28 mouse cellular contexts compared by ENCODE assay signal in the genomic region with DNA sequence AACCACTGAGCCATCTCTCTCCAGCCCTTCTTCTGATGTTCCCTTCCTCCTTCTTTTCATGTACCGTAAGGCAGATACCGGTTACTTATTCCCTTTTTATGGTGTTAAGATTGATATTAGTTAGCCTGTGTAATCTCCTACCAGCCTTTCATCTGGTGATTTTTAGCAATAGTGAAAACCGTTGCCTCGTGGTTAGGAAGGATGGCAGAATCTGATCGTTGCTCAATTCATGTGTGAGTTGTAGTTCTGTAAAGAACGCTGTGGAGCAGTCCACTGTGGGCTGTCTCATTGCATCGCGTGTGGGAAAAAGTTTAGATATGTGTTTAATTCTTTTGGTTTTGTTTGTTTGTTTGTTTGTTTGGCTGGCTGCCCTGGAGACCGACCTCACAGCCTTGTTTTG. TPM values are rescaled to one million over a fixed set of nuclear protein-coding genes. Genes with fewer than 3 reads are reported as not detected.
DNase-seq lines count a peak whose midpoint lies in the region; ATAC-seq lines count a peak whose summit lies in the region.
"Had no signal": no experiment of that assay in that cellular context is flagged by ENCODE, and none has a peak within 500 bp of the region (broad histone marks: within the 10 kb centered on the region; RNA-seq: fewer than 3 reads in every experiment).

No protein-coding gene starts in this region.

- no peaks in the 10 kb centered on the region for H3K4me1 ChIP-seq in heart, embryonic 12.5 days (replicated peaks)
- no peaks in the 10 kb centered on the region for H3K4me1 ChIP-seq in hindbrain, embryonic 11.5 days (replicated peaks; ENCODE audit: control insufficient read depth, insufficient read depth, low read length)
- H3K4me1 ChIP-seq: forebrain, embryonic 10.5 days; forebrain, embryonic 13.5 days; heart, embryonic 13.5 days; hindbrain, embryonic 12.5 days; intestine, embryonic 15.5 days had no signal

- H3K9ac ChIP-seq in heart, embryonic 12.5 days: no peak overlapping the region
- H3K9ac ChIP-seq in hindbrain, embryonic 11.5 days (ENCODE audit: low read depth, low read length): no peak overlapping the region
- H3K9ac ChIP-seq: forebrain, embryonic 13.5 days; heart, embryonic 13.5 days; hindbrain, embryonic 12.5 days; intestine, embryonic 15.5 days had no signal

- H3K27ac ChIP-seq in heart, embryonic 12.5 days (ENCODE audit: poor library complexity, severe bottlenecking): no peak overlapping the region
- H3K27ac ChIP-seq in hindbrain, embryonic 11.5 days (ENCODE audit: low read depth, low read length): no peak overlapping the region
- H3K27ac ChIP-seq: forebrain, embryonic 10.5 days; forebrain, embryonic 13.5 days; heart, embryonic 13.5 days; hindbrain, embryonic 12.5 days; intestine, embryonic 15.5 days had no signal

- no peaks in the 10 kb centered on the region for H3K27me3 ChIP-seq in heart, embryonic 12.5 days (replicated peaks)
- H3K27me3 ChIP-seq in hindbrain, embryonic 11.5 days (ENCODE audit: control insufficient read depth, insufficient read depth, low read length): no peaks in the 10 kb centered on the region
- H3K27me3 ChIP-seq: CH12.LX; forebrain, embryonic 13.5 days; heart, embryonic 13.5 days; hindbrain, embryonic 12.5 days; intestine, embryonic 15.5 days had no signal

- ATAC-seq in heart, embryonic 12.5 days (ENCODE audit: insufficient number of reproducible peaks, low FRiP score): no peak
- peak; percentile 73 for ATAC-seq in granulocyte monocyte progenitor cell, adult 5-6 weeks (replicated peaks; ENCODE audit: poor library complexity, severe bottlenecking)
- peak; percentile 83 for ATAC-seq in megakaryocyte progenitor cell, adult 5-6 weeks (replicated peaks; ENCODE audit: poor library complexity)
- ATAC-seq in hindbrain, embryonic 11.5 days (ENCODE audit: low FRiP score): no peak
- ATAC-seq: forebrain, embryonic 13.5 days; forebrain, embryonic 16.5 days; hindbrain, embryonic 16.5 days; intestine, embryonic 15.5 days had no signal

- H3K36me3 ChIP-seq in heart, embryonic 12.5 days: peaks cover 40% of the 10 kb centered on the region
- no peaks in the 10 kb centered on the region for H3K36me3 ChIP-seq in hindbrain, embryonic 11.5 days (ENCODE audit: control insufficient read depth, insufficient read depth, low read length)

- H3K4me2 ChIP-seq in heart, embryonic 12.5 days: no peak overlapping the region
- H3K4me2 ChIP-seq in hindbrain, embryonic 11.5 days (replicated peaks; ENCODE audit: low read depth, low read length): no peak overlapping the region
- H3K4me2 ChIP-seq: forebrain, embryonic 13.5 days; heart, embryonic 13.5 days; hindbrain, embryonic 12.5 days; intestine, embryonic 15.5 days had no signal

- DNase-seq in heart, adult 11 months: peak; percentile 51
- no peak for DNase-seq in hindbrain, embryonic 11.5 days (ENCODE audit: low spot score)
- no peak for DNase-seq in adrenal gland, adult (ENCODE audit: inconsistent age in 2 of 2, low spot score in 1 of 2)
- DNase-seq: adrenal gland, adult 8-10 months; adrenal gland, postnatal 25 days; B cell, adult 2 months; cerebellum, adult 11 months; cerebellum, adult 2 months; cerebellum, adult 9-11 months; cerebellum, postnatal 25 days; gastrocnemius, postnatal 10 days; gastrocnemius, postnatal 36 days; heart, adult 18-20 months; heart, postnatal 14 days; heart, postnatal 4 days; kidney, adult 11 months had no signal

- no peak overlapping the region for H3K4me3 ChIP-seq in heart, embryonic 12.5 days
- no peak overlapping the region for H3K4me3 ChIP-seq in hindbrain, embryonic 11.5 days (ENCODE audit: low read depth, low read length)
- H3K4me3 ChIP-seq: forebrain, embryonic 10.5 days; forebrain, embryonic 13.5 days; heart, embryonic 13.5 days; hindbrain, embryonic 12.5 days; intestine, embryonic 15.5 days had no signal

- no peaks in the 10 kb centered on the region for H3K9me3 ChIP-seq in heart, embryonic 12.5 days (replicated peaks)
- H3K9me3 ChIP-seq in hindbrain, embryonic 11.5 days (ENCODE audit: control insufficient read depth, low read length): no peaks in the 10 kb centered on the region
- H3K9me3 ChIP-seq: forebrain, embryonic 10.5 days; forebrain, embryonic 13.5 days; G1E; heart, embryonic 13.5 days; hindbrain, embryonic 12.5 days; intestine, embryonic 15.5 days had no signal

- 91% methylated on average over 9 of the region's 9 CpGs for WGBS in heart, embryonic 12.5 days
- 94% methylated on average over 9 of the region's 9 CpGs for WGBS in hindbrain, embryonic 11.5 days

RNA-seq across cellular contexts. Expression of gene Zcchc4, which starts 18.0 kb away (rescaled TPM):
- 10.6 and 11.4 TPM in 2 replicates for polyA plus RNA-seq in heart, embryonic 12.5 days (2016; fragmentation: Nextera tagmentation; extraction: Ambion mirVana)
- total RNA-seq in granulocyte monocyte progenitor cell, adult 5-6 weeks (2014; fragmentation: Nextera tagmentation): 28.0 and 31.4 TPM in 2 replicates
- 30.3 and 31.9 TPM in 2 replicates for total RNA-seq in granulocyte monocyte progenitor cell, adult 5-6 weeks (2017)
- 28.1 and 30.2 TPM in 2 replicates for total RNA-seq in megakaryocyte progenitor cell, adult 5-6 weeks (2015)
- total RNA-seq in megakaryocyte progenitor cell, adult 5-6 weeks (2017): 23.8 and 27.2 TPM in 2 replicates
- polyA plus RNA-seq in hindbrain, embryonic 11.5 days (2014; fragmentation: Nextera tagmentation; extraction: Ambion mirVana): 15.6 and 17.4 TPM in 2 replicates

RNA-seq across cellular contexts. Expression of gene Anapc4, which starts 40.6 kb away (rescaled TPM):
- 80.9 and 81.0 TPM in 2 replicates for polyA plus RNA-seq in heart, embryonic 12.5 days (2016; fragmentation: Nextera tagmentation; extraction: Ambion mirVana)
- total RNA-seq in granulocyte monocyte progenitor cell, adult 5-6 weeks (2014; fragmentation: Nextera tagmentation): 71.3 and 92.1 TPM in 2 replicates
- total RNA-seq in granulocyte monocyte progenitor cell, adult 5-6 weeks (2017): 63.8 and 70.1 TPM in 2 replicates
- total RNA-seq in megakaryocyte progenitor cell, adult 5-6 weeks (2015): 52.5 and 71.3 TPM in 2 replicates
- total RNA-seq in megakaryocyte progenitor cell, adult 5-6 weeks (2017): 57.8 and 83.8 TPM in 2 replicates
- 129 and 142 TPM in 2 replicates for polyA plus RNA-seq in hindbrain, embryonic 11.5 days (2014; fragmentation: Nextera tagmentation; extraction: Ambion mirVana)

RNA-seq across cellular contexts. Expression of gene Pi4k2b, which starts 51.9 kb away (rescaled TPM):
- polyA plus RNA-seq in heart, embryonic 12.5 days (2016; fragmentation: Nextera tagmentation; extraction: Ambion mirVana): 10.5 and 10.9 TPM in 2 replicates
- total RNA-seq in granulocyte monocyte progenitor cell, adult 5-6 weeks (2014; fragmentation: Nextera tagmentation): 25.9 and 31.2 TPM in 2 replicates
- 35.9 and 38.8 TPM in 2 replicates for total RNA-seq in granulocyte monocyte progenitor cell, adult 5-6 weeks (2017)
- total RNA-seq in megakaryocyte progenitor cell, adult 5-6 weeks (2015): 29.2 and 31.6 TPM in 2 replicates
- 20.8 and 30.2 TPM in 2 replicates for total RNA-seq in megakaryocyte progenitor cell, adult 5-6 weeks (2017)
- polyA plus RNA-seq in hindbrain, embryonic 11.5 days (2014; fragmentation: Nextera tagmentation; extraction: Ambion mirVana): 23.1 and 25.2 TPM in 2 replicates

Comparison
In these comparisons a context has a peak if more than half of its experiments do, and no peak if none do; other contexts are left out.
1. ATAC-seq: peak in granulocyte monocyte progenitor cell, adult 5-6 weeks (single experiment) and megakaryocyte progenitor cell, adult 5-6 weeks (single experiment); none in heart, embryonic 12.5 days (single experiment) and hindbrain, embryonic 11.5 days (single experiment).